Mouse (Mus musculus) urinary bladder, postnatal 36 days (tissue): ENCODE measurements at regions not wholly inside any gene's neighbourhood (a gene's known extent, or its start where the extent isn't known, plus 50 kb on each side); places are given as distances from the start of the nearest gene placed in this dataset.

Experiments used
- DNase-seq, 2 experiments: peaks; one replicate each; pipeline ENCODE4 v3.0.0; 2022; ENCODE audit warnings: low spot score in 2 of 2, mixed read lengths in 1 of 2

- no peak for DNase-seq
Measured at GRCm38 (mm10) chr2:148107607-148108115, 60.9 kb upstream of the Foxa2 start.

DNA sequence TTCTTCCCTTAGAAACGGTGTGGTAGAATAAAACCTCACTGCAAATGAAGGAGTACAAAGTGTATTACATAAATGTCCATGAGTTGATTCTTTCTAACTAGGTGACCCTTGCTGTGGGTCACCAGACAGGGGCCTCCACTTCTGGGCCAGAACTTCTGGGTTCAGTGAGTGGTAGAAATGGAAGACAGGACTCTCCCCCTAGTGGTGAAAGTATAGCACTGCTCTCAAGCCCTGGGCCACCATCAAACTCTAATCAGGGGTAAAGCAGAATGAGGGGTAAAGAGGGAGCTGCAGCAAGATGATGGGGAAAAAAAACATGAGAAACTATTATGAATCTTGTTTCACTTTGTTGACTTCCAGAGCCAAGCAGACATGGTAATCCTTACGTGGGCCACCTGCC is 63.4 kb upstream of the Foxa2 start:
- no peak for DNase-seq

- DNase-seq = no peak
Measured at GRCm38 (mm10) chr2:148111889-148112288, 65.1 kb upstream of the Foxa2 start.

DNA sequence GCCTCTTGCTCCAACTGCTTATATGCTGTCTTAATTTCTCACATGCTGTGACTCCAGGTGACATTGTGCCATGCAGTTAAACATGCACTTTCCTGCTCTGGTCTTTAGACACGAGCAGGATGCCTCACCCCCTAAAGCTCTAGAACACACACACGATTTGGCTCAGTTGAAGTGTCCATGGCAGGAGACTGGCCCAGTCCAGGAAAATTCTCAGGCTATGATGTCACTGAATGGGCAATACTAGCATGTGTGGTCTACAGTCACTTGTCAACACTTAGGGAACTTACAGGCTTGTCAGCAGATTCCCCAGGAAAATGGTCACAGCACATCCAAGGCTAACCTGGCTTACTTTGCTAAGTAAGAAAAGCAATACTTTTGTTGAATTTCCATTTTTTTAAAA is 66.4 kb upstream of the Foxa2 start:
- DNase-seq = no peak

GRCm38 (mm10) chr2:148114600-148114999 is 67.8 kb upstream of the Foxa2 start:
- DNase-seq = no peak

DNA sequence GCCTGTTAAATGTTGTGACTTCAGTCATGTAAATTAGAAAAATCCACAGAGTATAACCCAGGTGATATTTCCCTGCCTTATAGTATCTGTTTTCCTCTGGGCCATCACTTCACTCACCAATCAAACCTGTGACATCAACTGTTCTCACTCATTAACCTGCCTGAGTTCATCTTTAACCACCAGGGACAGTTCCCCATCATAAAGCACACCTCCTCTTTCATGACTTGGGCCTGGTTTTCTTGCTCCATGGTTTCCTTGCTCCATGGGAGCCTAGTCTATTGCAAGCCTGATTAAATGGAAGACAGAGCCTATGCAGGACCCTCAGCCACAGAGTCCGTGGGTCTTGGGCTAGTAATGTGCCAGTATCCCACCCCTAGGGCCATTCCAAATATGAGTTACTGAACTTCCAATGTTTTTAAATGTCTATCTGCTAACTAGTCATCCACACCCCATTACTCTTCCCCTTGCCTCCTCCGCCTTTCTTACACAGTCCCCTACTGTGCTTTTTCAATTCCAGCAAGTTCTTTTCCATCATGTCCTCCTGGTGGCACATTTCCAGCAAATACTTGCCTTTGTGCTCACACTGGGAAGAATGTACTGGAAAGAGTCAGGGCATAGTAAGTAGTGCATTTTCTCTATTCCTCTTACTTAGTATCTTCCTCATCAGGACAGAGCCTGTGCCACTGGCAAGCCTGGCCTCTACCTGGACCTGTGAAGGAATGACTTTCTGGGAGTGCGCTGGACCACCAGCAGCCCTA is 69.4 kb upstream of the Foxa2 start:
- no peak for DNase-seq

DNA sequence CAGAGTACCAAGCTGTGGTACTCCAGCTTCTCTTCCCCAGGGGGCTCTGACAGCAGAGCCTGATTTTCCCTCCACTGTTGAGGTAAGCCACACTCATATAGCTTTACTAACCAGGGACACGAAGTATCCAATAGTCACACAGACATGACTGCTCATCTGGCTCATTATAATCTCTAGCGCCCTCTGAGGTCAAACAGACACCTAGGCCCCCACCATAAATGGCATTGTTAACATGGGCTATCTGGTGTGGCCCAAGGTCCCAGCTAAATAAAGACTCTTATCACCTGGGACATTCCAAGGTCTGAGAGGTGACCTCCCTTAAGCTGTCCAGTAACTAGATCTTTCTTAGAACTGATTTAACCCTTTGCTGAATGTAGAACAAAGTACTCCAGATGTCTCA is 70.7 kb upstream of the Foxa2 start:
- no peak for DNase-seq

DNA sequence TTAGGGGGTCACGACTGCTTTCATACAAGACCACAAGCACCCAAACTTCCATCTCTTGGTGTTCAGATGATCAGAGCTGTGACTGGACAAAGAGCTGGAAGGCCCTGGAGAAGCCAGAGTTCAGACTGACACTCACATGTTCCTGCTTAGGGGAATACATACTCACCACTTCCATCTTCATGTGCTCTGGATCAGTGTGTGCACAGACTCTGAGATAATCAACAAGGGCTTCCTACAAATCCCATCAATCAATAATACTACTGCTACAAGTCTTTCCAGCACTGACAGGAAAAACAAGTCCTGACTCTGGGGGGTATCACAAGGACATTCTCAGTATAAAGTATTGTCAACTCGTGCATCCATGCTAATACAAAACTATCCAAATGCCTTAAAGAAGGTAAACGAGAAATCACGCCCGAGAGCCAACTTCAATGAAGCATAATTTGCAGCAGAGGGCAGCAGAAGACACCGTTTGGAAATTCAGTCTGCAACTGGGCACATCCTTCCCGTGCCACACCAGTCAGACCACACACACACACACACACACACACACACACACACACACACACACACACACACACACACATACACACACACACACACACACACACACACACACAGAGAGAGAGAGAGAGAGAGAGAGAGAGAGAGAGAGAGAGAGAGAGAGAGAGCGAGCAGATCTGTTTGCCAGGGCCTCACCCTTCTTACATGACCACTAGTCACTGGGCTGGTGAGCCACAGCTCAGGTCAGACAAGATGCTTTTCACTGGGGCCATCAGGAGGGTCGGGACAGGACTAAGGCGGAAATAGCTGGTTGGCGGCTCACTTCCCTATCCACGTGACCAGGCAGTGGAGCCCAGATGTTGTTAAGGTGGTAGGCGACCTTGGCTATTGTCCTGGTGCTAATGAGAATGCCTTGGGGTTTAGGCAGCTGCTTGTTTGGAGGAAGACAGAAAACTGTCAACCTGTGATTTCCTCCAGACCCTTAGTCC is 75.4 kb upstream of the Foxa2 start:
- DNase-seq = peak in 1 of 2 experiments; percentile 32

DNA sequence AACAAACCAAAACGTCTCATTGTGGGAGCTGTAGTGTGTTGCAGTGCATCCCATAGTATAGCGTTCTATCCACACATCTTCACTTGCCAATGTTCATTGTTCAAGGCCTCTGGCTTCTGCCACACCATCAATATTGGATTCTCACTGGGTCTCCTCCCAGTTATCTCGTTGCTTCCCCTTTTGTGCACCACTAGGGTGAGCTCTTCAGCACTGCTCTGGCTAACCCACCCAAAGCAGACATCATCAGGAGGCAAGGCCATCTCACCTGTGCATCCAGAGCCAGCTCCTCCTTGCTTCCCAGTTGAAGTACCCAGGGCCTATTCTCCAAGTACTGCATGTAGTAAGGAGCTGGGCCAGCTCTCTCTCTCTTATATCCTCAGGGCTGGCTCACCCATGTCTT is 77.0 kb upstream of the Foxa2 start:
- DNase-seq = no peak

GRCm38 (mm10) chr2:148133811-148134210 is 87.0 kb upstream of the Foxa2 start:
- DNase-seq = no peak

DNA sequence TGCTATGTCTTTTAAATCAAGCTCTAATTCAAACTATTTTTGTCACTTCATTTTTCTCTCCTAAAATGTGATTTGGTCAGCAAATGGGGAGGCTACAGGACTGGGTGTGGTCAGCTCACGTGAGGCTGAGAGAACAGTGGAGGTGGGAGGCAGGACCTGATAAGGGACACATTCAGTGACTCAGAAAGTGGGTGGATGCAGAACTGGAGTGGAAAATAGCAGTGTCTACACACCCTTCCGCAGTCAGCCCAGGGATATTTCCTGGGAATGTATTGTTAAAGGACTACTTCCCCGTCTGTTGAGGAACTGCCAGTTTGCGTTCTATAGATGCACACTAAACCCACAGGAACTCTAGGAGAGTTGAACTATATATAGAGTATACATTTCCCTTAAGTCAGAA is 95.2 kb upstream of the Foxa2 start:
- DNase-seq = no peak

DNA sequence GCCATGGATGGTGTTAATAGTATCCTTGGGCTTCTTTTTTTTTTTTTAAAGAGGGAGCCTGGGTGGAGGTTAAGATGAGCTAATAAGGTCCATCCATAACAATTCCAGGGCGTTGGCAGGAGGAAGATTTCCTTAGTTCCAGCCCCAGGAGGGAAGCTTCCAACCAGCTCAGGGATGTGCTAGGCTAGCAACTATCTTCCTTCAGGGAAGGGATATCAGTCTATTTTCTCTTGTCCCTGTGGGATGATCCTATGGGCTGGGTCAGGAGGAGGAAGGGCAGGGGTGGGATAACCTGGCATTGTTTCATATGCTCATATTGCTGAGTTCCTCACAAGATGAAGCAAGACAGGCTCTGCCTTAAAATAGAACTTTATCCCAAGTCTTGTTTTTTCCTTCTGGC is 98.0 kb upstream of the Foxa2 start:
- DNase-seq = no peak

DNA sequence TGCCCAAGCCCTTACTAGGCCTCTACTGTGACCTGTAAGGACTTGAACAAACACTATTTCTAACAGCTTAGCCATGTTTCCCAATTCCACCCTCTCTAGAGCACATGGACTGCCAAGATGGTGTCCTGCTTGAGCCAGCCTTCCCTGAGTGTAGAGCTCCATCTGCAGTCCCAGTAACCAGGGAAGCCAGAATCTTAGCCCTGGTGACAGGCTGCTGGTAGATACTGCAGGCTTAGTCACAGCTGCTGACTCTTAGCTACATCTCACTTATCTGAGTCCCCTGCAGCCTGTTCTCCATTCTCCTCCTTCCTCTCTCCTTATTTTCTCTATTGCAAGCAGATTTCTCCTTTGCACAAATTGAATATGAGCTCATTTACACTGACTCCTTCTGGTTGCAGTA is 101.5 kb upstream of the Foxa2 start:
- no peak for DNase-seq

- no peak for DNase-seq
Measured at GRCm38 (mm10) chr2:148149426-148149825, 102.7 kb upstream of the Foxa2 start.

GRCm38 (mm10) chr2:148153513-148154271 is 106.9 kb upstream of the Foxa2 start:
- no peak for DNase-seq

DNA sequence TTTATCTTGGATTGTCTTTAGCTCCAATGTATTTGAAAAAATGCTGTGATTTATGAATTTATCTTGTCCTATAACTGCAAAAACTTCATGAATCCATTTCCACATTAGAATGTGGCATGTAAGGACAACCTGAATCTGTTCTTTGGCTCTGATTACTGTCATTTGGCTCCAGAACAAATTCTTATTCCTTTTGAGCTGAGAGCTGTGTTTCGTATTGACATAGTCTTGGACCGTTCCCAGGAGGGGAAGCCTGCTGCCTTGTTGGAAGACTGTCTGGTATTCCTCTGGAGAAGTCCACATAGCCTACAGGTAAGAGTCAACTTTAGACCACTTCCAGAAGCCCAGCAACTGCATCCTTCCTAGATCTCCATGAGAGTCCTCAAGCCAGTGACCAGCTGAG is 109.4 kb upstream of the Foxa2 start:
- DNase-seq = no peak

DNA sequence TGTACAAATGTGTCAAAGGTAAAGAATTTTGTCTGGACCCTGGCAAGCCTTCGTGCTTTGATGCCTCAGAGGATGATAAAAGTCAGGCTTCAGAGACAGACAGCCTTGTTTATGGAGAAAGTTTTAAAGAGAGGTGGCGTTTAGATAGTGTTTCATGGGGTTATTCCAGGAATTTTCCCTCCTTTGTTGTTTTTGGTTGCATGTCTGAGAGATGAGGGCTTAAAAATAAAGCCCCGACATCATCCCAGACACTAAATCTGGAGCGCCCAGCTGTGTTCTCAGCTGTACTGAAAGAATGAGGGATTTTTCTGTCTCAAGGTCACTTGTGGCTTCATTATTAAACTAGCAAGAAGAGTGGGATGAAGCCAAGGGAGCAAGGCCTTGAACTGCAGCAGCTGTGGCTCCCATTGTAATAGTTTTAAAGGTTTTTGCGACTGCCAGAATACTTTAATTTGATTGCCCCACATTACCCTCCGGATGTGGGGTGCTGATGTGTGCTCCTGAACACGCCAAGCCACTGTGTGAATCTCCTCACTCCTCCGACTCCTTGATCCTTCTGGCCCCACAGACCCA is 112.3 kb upstream of the Foxa2 start:
- no peak for DNase-seq

DNA sequence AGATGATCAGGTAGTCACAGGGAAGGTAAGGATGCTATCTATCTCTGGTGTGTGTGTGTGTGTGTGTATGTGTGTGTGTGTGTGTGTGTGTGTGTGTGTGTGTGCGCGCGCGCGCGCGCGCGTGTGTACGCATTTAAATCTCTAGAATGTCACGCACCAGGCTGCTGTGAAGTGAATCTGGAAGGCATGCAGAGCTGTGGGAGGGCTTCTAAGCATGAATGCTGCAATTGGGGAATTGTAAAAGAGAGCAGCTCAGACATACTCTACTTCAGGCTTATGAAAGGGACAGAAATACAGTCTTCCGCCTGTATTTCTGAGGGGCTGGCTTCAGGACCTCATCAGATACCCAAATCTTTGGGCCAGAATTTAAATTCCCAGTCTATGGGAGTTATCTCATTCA is 114.2 kb upstream of the Foxa2 start:
- no peak for DNase-seq

GRCm38 (mm10) chr2:148161966-148162365 is 115.2 kb upstream of the Foxa2 start:
- no peak for DNase-seq

DNA sequence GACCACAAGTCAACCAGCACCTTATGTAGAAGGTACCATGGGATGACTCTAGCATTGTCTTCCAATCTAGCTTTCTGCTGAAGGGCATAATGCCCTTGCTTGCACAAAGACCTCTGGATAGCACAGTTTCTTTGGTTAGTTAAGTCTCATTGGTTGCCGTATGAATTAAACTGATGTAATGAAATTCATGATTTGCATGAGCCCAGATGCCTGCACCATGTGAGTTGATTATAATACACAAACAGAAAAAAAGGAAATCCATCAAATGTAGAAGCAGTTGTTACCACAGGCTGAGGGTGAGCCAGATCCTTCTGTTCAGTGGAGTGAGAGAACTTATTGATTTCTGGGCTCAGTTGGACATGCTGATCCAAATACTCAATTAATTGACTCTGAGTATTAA is 115.8 kb upstream of the Foxa2 start:
- DNase-seq = no peak

DNA sequence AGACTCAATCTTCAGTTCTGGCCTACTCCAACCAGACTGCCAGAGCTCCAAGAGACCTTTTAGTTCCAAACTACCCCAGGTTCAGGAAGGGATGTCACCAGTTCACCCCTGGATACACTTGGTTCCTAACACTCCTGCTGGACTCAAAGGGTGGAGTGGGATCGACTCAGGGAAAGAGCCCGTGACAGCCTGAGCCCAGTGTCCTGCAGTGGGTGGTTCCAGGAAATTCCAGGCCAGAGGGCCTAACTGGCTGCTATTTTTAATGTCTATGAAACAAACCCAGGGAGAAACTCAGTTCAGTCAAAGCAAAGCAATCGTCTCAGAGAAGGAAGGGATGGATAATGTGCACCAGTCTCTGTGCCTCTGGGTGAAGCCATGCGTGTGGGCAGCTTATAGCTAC is 124.3 kb upstream of the Foxa2 start:
- DNase-seq = peak in 1 of 2 experiments; percentile 23

DNA sequence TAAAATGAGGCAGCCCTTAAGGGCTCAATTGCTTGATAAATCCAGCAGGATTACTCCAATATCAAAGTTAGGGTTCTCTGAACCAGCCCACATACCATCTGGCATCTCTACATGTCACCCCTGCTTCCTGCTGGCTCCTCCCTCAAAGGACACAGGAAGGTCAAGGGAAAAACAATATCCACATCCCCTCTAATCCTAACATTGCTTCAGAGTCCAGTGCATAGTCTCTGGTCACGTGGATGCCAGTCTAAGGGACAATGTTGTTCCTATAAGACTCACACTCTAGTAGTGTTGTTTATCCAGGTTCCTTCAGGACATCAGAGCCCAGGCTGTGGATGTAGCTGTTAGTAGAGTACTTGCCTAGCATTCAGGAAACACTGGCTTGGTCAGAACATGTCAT is 124.9 kb upstream of the Foxa2 start:
- no peak for DNase-seq
